In genomic region chr16:9624346-9624745, GRCm38 (mm10) we compare ENCODE assay signal across 26 mouse cellular contexts.
"Had no signal": no experiment of that assay in that cellular context is flagged by ENCODE, and none has a peak within 500 bp of the region (broad histone marks: within the 10 kb centered on the region; RNA-seq: fewer than 3 reads in every experiment).

No protein-coding gene starts in this region.

- H3K4me3 ChIP-seq: gastrocnemius, adult 2 months; heart, adult 2 months; heart, embryonic 10.5 days; heart, embryonic 12.5 days; hindbrain, embryonic 10.5 days; hindbrain, embryonic 12.5 days; intestine, embryonic 15.5 days; limb, embryonic 10.5 days; limb, embryonic 12.5 days; liver, embryonic 13.5 days had no signal

- ATAC-seq: hindbrain, embryonic 16.5 days; inflammation-experienced regulatory T-cells, adult 6 months; intestine, embryonic 15.5 days; intestine, postnatal 0 days had no signal

- DNase-seq: gastrocnemius, adult 2 months; gastrocnemius, postnatal 10 days; gastrocnemius, postnatal 25 days; heart, adult 2 months; heart, postnatal 10 days; heart, postnatal 4 days; kidney, adult 18-20 months; kidney, adult 8-10 months; kidney, postnatal 10 days; kidney, postnatal 25 days; kidney, postnatal 4 days; layer of hippocampus, adult 9-11 months; liver; liver, embryonic 13.5 days had no signal

- H3K27me3 ChIP-seq: heart, embryonic 12.5 days; hindbrain, embryonic 12.5 days; intestine, embryonic 15.5 days; limb, embryonic 12.5 days; liver, embryonic 13.5 days had no signal

- H3K36me3 ChIP-seq: heart, embryonic 10.5 days; heart, embryonic 12.5 days; hindbrain, embryonic 10.5 days; hindbrain, embryonic 12.5 days; intestine, embryonic 15.5 days; limb, embryonic 10.5 days; limb, embryonic 12.5 days; liver, embryonic 13.5 days had no signal

- H3K4me1 ChIP-seq: heart, embryonic 10.5 days; heart, embryonic 12.5 days; hindbrain, embryonic 10.5 days; hindbrain, embryonic 12.5 days; intestine, embryonic 15.5 days; limb, embryonic 10.5 days; limb, embryonic 12.5 days; liver, embryonic 13.5 days had no signal

- H3K4me2 ChIP-seq: heart, embryonic 12.5 days; hindbrain, embryonic 12.5 days; hindbrain, embryonic 14.5 days; intestine, embryonic 15.5 days; limb, embryonic 12.5 days; liver, embryonic 11.5 days; liver, embryonic 13.5 days had no signal

- H3K9ac ChIP-seq: heart, embryonic 12.5 days; hindbrain, embryonic 12.5 days; hindbrain, embryonic 14.5 days; intestine, embryonic 15.5 days; limb, embryonic 12.5 days; liver, embryonic 13.5 days had no signal

- H3K27ac ChIP-seq: gastrocnemius, adult 2 months; heart, adult 2 months; heart, embryonic 10.5 days; hindbrain, embryonic 10.5 days; hindbrain, embryonic 12.5 days; hindbrain, embryonic 14.5 days; intestine, embryonic 15.5 days; limb, embryonic 10.5 days; limb, embryonic 12.5 days; liver, embryonic 13.5 days had no signal

- H3K9me3 ChIP-seq: heart, embryonic 10.5 days; heart, embryonic 12.5 days; hindbrain, embryonic 10.5 days; hindbrain, embryonic 12.5 days; intestine, embryonic 15.5 days; limb, embryonic 10.5 days; limb, embryonic 12.5 days; liver, embryonic 13.5 days had no signal
